Mouse (Mus musculus): ENCODE measurements at regions not wholly inside any gene's neighbourhood (a gene's known extent, or its start where the extent isn't known, plus 50 kb on each side); places are given as distances from the start of the nearest gene placed in this dataset.

- DNase-seq = peak; percentile 11
Observed at GRCm38 (mm10) chr1:138343451-138343850, 69.9 kb downstream of the Atp6v1g3 start.

- no peak for DNase-seq
Observed at GRCm38 (mm10) chr1:138344920-138345319, 71.4 kb downstream of the Atp6v1g3 start.

GRCm38 (mm10) chr1:138345992-138346391, 72.5 kb downstream of the Atp6v1g3 start:
- DNase-seq = no peak

- DNase-seq = no peak
Observed at GRCm38 (mm10) chr1:138346904-138347303, 73.4 kb downstream of the Atp6v1g3 start.

GRCm38 (mm10) chr1:138348447-138348846, 74.9 kb downstream of the Atp6v1g3 start:
- DNase-seq = peak; percentile 45

GRCm38 (mm10) chr1:138349099-138349498, 75.6 kb downstream of the Atp6v1g3 start:
- no peak for DNase-seq

GRCm38 (mm10) chr1:138356407-138356806, 82.9 kb downstream of the Atp6v1g3 start:
- DNase-seq = no peak

GRCm38 (mm10) chr1:138362684-138363472, 89.3 kb downstream of the Atp6v1g3 start:
- DNase-seq = no peak

GRCm38 (mm10) chr1:138369953-138370482, 96.5 kb downstream of the Atp6v1g3 start:
- no peak for DNase-seq

- no peak for DNase-seq
Observed at GRCm38 (mm10) chr1:138371474-138371873, 97.9 kb downstream of the Atp6v1g3 start.

GRCm38 (mm10) chr1:138384146-138384545, 110.6 kb downstream of the Atp6v1g3 start:
- no peak for DNase-seq

GRCm38 (mm10) chr1:138385156-138385841, 111.8 kb downstream of the Atp6v1g3 start:
- peak; percentile 12 for DNase-seq

- DNase-seq = no peak
Observed at GRCm38 (mm10) chr1:138386001-138386400, 112.5 kb downstream of the Atp6v1g3 start.

- no peak for DNase-seq
Observed at GRCm38 (mm10) chr1:138388634-138389033, 115.1 kb downstream of the Atp6v1g3 start.

- no peak for DNase-seq
Observed at GRCm38 (mm10) chr1:138389676-138390075, 116.1 kb downstream of the Atp6v1g3 start.

- DNase-seq = no peak
Observed at GRCm38 (mm10) chr1:138418610-138419009, 145.1 kb downstream of the Atp6v1g3 start.

GRCm38 (mm10) chr1:138427416-138427815, 153.9 kb downstream of the Atp6v1g3 start:
- no peak for DNase-seq
